Mouse (Mus musculus) E14TG2a.4 (cell line): ENCODE data around the gene Slc25a39.

ENCODE experiments used
- CTCF ChIP-seq: conservative IDR thresholded peaks from 2 replicates; pipeline ENCODE4 v1.5.1; 2014; ENCODE audit warnings: low read length
- NANOG ChIP-seq: IDR thresholded peaks from 2 replicates; pipeline ENCODE4 v1.6.1; 2014; ENCODE audit warnings: borderline replicate concordance, low read length, mixed read lengths
- POU5F1 ChIP-seq: IDR thresholded peaks from 2 replicates; pipeline ENCODE4 v1.6.1; 2014; ENCODE audit warnings: low read length, borderline replicate concordance

DNA sequence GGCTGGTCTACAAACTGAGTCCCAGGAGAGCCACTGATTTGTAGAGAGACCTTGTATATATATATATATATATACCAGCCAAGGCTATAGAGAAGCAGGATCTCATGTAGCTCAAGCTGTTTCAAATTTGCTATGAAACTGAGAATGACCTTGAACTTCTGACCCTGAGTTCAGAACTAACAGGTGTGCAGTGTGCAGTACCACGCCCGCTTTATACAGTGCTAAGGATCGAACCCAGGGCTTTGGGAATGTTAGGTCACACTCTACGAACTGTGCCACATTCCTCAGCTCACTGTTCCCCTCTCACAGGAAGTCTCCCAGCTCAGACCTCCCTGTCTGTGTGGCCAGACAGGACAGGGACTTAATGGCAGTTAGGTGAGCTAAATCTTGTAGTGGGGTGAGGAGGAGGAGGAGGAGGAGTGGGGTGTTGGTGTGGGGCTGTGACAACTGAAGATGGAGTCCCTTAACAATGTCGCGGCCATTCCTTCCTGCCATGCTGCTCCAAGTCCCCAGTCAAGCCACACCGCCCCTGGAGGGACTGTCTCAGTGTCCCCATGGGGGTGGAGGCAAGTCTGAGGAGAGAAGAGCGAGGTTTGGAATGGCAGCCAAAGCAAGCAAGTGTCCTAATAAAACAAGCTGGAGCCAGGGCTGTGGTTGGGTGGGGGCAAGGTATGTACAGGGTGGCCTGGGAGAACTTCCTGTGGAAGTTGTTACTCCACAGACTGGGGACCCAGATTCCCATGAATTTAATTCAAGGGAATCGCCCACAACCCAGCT lies 40.1 kb downstream of the Slc25a39 start:
- TF ChIP-seq CTCF = no peak
- no peak for TF ChIP-seq NANOG
- no peak for TF ChIP-seq POU5F1
